17 mouse cellular contexts compared by ENCODE assay signal in genomic region chr8:114703517-114703916, GRCm38 (mm10).
"Had no signal": no experiment of that assay in that cellular context is flagged by ENCODE, and none has a peak within 500 bp of the region (broad histone marks: within the 10 kb centered on the region; RNA-seq: fewer than 3 reads in every experiment).

No protein-coding gene starts in this region.

- DNase-seq: kidney, adult 2 months; kidney, postnatal 25 days; layer of hippocampus, postnatal 36 days; left cerebral cortex, postnatal 4 days; liver, postnatal 0 days; midbrain, embryonic 14.5 days; thymus, adult 2 months; thymus, postnatal 14 days; thymus, postnatal 4 days had no signal

- H3K4me2 ChIP-seq: limb, embryonic 12.5 days; limb, embryonic 15.5 days; liver, embryonic 11.5 days; midbrain, embryonic 11.5 days had no signal

- H3K27me3 ChIP-seq: limb, embryonic 12.5 days had no signal

- H3K9me3 ChIP-seq: limb, embryonic 15.5 days had no signal

- H3K9ac ChIP-seq: limb, embryonic 12.5 days; limb, embryonic 15.5 days; liver, embryonic 14.5 days; liver, postnatal 0 days had no signal

- ATAC-seq: intestine, postnatal 0 days; liver, postnatal 0 days had no signal

- H3K36me3 ChIP-seq: limb, embryonic 12.5 days; limb, embryonic 15.5 days had no signal

- H3K27ac ChIP-seq: kidney, postnatal 0 days; left cerebral cortex, adult 2 months; limb, embryonic 12.5 days; limb, embryonic 15.5 days; liver, embryonic 14.5 days had no signal

- H3K4me3 ChIP-seq: left cerebral cortex, adult 2 months; limb, embryonic 12.5 days; limb, embryonic 15.5 days had no signal
